Mouse (Mus musculus) bone marrow macrophage, adult 2 months (primary cell): ENCODE measurements at regions not wholly inside any gene's neighbourhood (a gene's known extent, or its start where the extent isn't known, plus 50 kb on each side); places are given as distances from the start of the nearest gene placed in this dataset.

Experiments used
- CTCF ChIP-seq: IDR thresholded peaks from 2 replicates; pipeline ENCODE4 v1.5.1; 2012; ENCODE audit warnings: low read depth, mild to moderate bottlenecking, low read length, moderate library complexity
- POLR2A ChIP-seq: IDR thresholded peaks from 2 replicates; pipeline ENCODE4 v1.6.1; 2012; ENCODE audit warnings: mild to moderate bottlenecking, low read depth, low read length, borderline replicate concordance

- TF ChIP-seq POLR2A (no peak), CTCF (no peak)
Measured at GRCm38 (mm10) chr4:54116310-54116709, 290.5 kb downstream of the Tmem38b start.
